Mouse (Mus musculus): ENCODE data around the gene Bricd5.
"Not testable (repeated sequence)": the region's sequence is repeated elsewhere in the genome, so short reads cannot be mapped to it uniquely, and the experiment has no call there.

Gene Bricd5

DNA sequence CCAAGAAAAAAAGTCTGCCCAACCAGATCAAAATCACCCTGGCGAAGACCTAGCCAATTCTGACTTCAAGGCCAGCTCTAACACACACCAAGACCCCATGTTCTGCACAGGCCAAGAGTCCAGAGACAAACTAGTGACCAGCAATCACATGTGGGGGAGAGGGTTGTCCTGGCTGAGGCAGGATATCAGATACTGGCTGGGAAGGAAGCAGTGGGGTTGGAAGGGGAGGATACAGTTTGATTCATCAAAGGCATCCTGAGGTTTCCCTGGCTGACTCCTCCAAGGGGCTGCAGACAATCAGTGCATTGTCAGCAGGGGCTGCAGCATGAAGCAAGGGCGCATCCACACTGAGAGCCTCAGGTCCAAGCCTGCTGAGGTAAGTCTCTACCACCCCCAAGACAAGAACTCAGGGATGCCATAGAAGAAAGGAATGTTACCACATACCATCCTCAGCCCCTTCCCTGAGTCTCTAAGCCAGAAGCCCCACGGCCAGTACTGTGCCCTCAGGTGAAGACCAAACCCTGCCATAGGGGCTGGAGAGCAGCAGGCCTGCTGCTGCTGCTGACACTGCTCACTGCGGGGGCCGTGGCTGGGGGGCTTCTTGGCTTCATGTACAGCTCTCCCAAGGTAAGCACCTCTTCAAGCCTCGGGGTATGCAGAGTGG lies at the start of gene Bricd5:
Bricd5 (plus strand) TSS at position 273 of the 664 bp plus-strand sequence.
- DNase-seq (ENCODE audit: low spot score in 2 of 2): no peak

DNA sequence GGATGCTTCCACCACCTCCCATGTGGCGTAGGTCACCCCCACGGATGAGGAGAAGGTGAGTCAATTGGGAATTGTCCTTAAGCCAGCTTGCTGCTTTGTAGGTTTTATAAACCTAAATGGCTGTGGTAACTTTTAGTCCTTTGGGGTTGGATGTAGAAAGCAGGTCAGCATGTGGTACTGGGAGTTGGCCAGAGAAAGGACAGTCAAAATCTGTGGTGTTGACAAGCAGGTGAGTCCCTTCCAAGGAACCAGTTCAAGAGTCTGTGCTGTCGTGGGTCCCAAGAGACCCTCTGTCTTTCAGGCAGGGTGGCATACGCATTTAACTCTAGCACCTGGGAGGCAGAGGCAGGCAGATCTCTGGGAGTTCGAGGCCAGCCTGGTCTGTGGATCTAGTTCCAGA lies 49.2 kb upstream of the Bricd5 start:
- DNase-seq (ENCODE audit: low spot score in 2 of 2): no peak

DNA sequence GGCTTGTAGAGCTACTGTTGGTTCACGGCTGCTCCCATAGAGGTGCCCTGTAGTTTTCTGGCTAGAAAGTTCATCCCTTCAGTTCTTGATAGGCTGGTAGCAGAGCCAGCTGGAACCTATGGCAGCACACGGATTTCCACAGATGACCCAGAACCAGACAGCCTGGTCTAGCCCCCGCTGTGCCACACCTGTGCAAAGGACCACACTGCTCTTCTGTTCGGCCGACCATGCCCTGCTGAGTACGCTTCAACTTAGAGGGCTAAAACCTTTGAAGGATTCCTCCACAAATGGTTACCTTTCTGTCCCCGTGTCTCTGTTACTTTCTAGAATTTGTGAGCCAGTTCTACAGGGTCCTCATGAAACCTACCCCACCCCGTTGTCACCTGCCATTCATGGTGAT lies 48.4 kb upstream of the Bricd5 start:
- not testable (repeated sequence) for DNase-seq (ENCODE audit: low spot score in 2 of 2)

DNA sequence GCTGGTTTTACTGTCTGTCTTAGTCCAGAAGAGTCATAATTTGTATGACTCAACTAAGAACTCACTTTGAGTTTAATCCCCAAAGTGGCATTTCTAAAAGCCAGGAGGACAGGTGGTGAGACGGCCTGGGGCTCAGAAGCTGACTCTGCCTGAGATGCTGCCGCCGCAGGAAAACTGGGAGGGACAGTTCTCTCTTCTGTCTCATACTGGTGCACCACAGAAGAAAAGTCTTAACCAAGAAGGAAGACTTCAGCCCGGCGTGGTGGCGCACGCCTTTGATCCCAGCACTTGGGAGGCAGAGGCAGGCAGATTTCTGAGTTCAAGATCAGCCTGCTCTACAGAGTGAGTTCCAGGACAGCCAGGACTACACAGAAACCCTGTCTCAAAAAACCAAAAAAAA lies 47.8 kb upstream of the Bricd5 start:
- no peak for DNase-seq (ENCODE audit: low spot score in 2 of 2)

DNA sequence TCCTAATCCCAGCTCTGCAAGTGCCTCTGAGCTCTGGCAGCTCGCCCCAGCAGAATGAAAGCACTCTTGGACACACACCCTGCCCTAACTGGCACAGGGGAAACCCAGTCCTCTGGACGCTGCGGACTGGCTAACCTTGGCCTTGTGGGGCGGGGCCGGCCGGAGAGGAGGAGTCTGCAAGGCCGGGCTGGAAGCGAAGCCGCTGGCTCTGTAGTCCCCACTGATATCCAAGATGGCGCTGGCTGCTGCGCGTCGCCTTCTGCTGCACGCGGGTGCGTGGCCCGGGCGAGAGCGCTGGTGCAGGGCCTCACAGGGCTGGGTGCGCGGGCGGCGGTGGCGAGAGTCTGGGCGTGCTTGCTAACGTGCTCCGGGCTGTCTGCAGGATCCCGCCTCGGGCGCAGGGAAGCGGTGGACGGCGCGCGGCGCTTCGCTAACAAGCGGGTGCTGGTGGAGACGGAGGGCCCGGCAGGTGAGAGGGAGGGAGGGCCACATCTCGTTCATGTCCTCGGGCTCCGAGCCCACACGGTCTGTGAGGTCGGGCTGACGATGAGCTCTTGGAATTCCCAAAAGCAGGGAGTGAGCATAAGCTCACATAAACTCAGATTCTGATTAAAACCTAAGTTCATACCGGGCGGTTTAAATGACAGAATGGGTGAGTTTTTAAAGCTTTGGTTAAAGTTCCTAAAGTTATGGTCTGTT lies 47.1 kb upstream of the Bricd5 start, which contains the start of gene Eci1:
Eci1 (plus strand) TSS at position 171 of the 699 bp plus-strand sequence.
- DNase-seq (ENCODE audit: low spot score in 2 of 2): peak; percentile 38 to 46

DNA sequence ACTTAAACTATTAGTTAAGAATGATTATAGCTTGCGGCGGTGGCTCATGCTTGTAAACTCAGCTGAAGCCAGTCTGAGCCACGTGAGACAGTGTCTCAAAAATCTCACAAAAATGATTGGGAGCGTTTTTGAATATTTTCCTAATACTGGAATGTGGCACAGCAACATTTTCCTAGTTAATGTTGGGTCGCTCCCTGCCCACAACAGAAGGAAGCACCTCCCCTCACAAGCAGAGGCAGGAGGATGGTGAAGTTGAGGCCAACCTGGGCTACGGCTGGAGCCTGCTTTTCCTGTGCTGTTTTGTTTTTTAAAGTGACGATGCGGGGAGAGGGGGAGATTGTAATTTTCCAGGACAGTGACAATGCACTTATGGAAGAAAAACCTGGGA lies 46.5 kb upstream of the Bricd5 start:
- no peak for DNase-seq (ENCODE audit: low spot score in 2 of 2)

DNA sequence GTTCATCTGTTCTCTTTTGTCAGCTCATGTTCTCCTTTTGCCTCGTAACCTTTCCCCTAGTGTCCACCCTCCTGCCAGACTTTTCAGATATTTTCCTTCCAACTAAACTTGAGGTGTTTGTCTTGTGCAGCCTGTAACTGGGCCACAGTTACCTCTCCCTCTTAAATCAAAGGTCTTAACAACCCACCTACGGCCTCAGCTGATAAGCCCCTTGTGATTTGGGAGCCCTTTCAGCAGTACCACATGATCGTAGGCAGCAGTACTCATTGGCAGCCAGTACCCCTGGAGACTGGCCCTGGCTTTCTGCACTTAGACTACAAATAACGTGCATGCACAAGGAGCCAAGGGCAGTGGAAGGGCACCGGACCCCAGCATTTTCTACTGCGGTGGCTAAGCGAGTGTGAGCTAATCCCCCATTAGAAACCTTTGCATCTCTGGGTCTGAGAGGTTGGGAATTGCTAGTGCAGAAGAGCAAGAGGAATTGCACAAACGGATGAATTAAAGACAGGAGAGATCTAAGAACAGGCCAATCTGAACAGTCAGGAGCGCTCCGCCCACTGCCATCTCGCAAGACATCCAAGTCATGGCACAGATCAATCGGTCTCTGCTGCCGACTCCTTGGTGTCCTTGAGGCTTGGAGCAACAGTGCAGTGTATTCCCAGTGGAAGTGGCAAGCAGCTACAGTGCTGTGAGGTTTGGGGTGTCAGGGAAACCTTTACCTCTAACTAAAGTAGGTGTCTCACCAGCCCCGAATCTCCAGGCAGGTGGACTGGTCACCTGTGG lies 44.3 kb upstream of the Bricd5 start:
- DNase-seq (ENCODE audit: low spot score in 2 of 2): no peak

DNA sequence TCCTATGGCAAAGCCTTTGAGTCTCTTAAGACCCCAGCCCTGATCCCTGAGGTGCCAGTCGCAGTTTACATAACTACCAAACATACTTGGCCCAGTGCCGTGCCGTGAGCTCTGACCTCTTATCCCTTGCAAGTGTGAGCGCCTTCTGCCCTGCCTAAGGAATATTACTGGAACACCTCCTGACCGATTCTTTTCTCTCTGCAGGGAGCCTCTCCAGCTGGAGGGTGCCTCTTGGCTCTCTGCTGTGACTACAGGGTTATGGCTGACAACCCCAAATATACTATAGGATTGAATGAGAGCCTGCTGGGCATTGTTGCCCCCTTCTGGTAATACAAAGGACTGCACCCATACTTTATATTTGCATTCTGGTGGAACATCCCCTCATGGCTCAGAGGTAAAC lies 36.7 kb upstream of the Bricd5 start:
- DNase-seq (ENCODE audit: low spot score in 2 of 2): peak in 1 of 2 experiments; percentile 48

DNA sequence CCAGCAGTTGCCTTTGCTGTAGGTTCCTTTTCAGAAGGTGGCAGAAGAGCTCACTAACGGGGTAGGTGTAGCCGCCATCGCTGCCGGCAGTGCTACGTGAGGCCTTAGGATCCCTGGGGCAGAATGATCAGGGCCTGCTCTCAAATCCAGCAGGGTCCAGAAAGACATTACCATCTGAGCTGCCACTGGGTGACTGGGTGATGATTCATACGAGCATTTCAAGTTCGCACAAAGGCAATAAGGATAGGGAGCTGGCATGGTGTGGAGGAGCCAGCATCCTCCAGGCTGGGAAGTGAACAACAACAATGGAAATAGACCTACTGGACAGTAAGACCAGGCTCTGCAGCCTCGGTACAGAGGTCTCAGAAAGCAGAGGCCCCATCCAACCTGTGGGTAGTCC lies 33.3 kb upstream of the Bricd5 start:
- no peak for DNase-seq (ENCODE audit: low spot score in 2 of 2)

DNA sequence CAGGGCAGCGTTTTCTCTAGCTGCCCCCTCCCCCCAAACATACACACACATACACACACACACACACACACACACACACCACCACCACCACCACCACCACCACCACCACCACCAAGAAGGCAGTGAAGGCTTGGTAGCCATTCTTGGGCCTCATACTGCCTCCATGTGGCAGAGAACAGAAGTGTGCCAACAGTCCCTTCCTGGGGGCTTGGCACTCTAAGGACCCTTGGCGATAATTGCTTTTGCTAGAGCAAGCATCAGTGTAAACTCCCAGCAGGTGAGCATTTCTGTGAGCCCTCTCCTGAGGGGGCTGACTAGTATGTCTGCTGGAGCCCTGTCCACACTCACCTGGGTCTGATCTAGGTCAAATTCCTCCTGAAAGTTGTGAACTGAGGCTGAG lies 32.5 kb upstream of the Bricd5 start:
- no peak for DNase-seq (ENCODE audit: low spot score in 2 of 2)

DNA sequence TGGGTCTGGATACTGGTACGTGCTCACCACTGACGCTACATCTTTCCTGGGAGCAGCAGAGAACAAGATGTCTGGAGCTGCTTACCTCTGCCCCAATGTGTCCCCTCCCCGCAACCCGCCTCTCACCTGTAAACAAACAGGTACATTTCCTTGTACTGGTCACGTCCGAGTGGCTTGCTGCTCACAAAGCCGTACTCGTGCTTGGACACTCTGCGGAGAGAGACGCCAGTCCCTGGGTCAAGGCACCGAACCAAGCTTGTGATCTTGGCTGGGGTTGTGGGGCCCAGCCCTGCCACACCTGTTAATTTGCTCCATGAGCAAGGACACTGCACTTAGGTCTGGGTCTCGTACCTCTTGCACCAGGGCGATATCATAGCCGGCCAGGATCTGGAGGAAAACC lies 31.6 kb upstream of the Bricd5 start:
- DNase-seq (ENCODE audit: low spot score in 2 of 2): no peak

DNA sequence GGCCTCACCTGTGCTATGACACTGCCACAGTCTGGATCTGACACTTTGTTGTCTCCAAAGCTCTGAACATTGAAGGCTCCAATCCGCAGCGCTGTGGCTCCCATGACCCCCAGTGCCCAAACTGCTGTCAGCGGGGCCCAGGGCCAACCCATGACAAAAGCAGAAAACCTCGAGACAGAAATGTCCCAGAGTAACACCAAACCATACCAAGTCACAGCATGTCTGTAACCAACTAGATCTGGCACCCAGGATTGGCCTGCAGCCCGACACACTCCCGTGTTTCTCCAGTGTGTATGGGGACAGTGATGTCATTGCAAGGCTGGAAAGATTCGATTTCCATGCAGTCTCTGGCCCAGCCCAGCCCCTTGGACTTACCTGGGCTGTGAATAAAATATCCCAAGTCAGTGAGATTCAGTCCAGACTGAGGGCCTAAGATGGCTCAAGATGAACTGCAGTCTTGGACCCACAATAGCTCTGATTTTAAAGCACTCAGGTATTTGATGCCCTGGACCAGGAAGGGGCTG lies 31.0 kb upstream of the Bricd5 start, which contains the start of gene Dnase1l2:
Dnase1l2 (minus strand) TSS at position 474 of the 524 bp plus-strand sequence.
- DNase-seq (ENCODE audit: low spot score in 2 of 2): no peak

DNA sequence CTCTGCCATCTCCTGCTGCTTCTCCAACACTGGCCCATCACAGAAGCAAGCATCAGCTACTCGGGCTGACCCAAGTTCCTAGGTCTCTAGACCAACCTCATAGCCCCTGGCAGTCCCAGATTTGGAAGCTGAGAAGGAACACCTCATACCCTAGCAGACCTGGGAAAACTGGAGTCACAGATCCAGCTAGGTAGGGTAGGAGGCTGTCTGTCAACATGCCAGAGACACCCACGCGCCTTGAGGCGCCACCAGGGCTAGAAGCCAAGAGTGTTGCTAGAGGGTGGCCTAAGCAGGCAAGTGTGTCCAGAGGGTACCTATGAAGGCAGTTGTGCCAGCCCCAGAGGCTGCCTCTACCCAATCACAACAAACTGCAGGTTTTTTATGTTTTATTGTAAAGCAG lies 30.3 kb upstream of the Bricd5 start:
- DNase-seq (ENCODE audit: low spot score in 2 of 2): no peak

DNA sequence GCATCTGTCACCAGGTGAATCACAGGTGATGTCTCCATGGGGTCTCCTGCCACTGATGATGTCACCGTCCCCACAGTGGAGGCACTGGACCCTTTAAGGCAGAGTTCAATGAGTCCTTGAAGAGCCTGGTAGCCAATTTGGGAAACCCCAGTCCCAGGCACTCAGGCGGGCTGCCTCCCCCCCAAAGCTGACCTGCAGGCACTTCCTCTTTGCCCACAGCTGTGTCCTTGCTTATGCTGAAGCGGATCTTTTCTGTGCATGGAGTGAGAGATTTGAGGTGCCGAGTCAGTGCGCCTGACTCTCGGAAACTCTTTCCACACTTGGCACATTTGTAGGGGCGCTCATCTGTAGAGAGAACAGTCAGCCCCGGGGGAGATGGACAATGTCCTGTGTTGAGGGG lies 27.1 kb upstream of the Bricd5 start:
- DNase-seq (ENCODE audit: low spot score in 2 of 2): no peak

DNA sequence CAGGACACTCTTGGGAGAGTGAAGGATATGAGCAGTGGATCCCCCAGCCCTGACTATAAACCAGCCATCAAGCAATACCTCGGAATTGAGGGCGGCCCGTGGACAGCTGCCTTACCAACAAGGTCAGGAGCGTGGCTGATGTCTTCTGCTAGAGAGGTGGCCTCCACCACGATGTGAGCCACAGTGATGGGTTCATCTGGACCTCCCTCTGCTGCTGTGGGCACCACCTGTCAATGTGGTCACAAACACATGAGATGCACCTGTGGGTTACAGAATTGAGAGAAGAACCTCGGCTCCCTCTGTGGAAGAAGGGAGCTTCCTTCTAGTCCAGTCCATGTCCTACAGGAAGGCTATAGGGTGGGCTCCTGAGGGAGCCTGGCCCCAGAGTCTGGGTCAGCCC lies 24.2 kb upstream of the Bricd5 start:
- no peak for DNase-seq (ENCODE audit: low spot score in 2 of 2)

DNA sequence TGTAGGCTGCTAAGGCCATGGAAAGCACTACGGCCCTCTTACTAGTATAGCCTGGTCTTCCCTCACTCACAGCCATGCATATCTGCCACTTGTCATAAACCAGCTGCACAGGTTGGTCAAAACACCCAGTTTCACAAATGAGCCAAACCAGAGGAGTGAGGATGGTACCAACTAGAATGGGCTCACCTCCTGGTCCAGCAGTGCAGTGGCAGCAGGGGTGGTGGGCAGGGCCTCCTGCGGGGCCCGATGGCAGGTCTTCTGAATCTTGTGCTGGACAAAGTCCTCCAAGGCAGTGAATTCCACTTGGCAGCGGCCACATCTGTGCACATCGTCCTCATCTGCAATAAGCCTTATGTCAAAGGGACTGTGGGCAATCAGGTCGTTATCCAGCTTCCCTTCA lies 22.5 kb upstream of the Bricd5 start:
- no peak for DNase-seq (ENCODE audit: low spot score in 2 of 2)

DNA sequence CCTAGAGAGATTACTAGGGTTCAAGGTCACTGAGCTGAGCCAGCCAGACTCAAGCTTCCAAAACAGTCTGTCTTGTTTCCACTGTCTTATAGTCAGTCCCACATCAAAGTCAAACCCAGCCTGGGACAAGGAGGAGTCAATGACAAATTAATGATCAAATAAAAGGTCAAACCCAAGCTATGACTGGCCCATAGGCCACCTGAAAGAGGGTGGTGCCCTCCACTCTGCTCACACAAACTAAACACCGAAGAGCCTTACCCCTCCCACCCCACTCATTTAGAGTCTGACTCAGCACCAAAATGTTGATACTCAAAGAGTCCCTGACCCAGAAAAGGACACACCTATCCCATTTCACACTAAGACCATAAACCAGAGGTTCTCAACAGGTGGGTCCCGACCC lies 20.3 kb upstream of the Bricd5 start:
- DNase-seq (ENCODE audit: low spot score in 2 of 2): no peak

DNA sequence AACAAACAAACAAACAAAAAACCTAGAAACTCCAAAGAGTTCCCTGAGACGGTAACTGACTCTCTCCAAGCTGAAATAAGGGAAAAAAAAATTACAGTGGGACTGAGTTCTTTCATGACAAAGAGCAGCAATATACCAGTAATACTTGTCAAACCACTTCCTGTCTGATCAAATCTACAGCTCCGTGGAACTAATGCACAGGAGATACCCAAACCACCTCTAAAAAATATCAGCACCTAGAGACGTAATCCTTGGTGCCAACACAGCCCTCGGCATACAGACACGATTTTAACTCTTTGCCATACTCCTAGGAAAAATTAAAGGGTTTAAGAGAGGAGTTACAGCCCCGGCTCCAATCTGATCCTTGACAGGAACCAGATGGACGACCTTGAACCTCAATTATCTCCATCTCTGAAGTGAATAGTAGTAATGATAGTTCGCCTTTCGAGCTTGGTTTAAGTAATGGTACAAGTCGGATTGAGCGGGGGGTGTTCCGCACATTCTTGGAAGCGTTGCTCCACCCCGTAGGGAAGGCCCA lies 19.4 kb upstream of the Bricd5 start:
- no peak for DNase-seq (ENCODE audit: low spot score in 2 of 2)

DNA sequence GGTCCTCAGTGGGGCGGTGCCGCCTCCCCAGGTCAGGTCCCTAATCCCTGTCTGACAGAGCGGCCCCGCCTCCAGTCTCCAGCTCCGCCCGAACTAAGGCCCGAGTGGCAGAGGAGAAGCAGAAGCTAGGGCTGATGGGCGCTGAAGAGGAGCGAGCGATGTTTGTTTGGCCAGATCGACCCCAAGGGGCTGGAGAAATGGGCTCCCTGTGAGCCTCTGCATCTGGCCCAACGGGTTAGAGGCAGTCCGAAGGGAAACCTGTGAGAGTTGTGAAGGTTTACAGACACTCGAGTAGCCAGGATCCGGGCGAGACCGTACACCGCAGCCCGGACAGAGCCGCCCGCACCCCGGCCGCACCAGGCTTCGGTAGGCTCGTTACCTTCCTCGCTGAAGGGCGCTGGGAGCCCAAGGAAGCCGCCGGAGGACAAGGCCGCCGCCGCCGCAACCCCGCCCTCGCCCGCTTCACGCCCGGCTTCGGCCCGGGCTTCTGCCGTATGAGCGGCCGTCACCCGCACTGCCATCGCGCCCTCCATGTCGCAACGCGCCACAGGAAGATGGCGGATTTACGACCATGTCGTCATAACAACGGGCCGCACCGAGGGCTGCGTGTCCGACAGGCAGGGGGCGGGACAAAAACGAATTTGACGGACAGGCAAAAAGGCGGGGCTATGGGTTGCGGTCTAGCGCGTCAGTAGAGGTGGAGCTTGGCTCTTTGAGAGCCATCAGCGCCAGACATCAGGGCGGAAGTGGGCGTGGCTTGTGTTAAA lies 18.7 kb upstream of the Bricd5 start:
- DNase-seq (ENCODE audit: low spot score in 2 of 2): peak; percentile 99

DNA sequence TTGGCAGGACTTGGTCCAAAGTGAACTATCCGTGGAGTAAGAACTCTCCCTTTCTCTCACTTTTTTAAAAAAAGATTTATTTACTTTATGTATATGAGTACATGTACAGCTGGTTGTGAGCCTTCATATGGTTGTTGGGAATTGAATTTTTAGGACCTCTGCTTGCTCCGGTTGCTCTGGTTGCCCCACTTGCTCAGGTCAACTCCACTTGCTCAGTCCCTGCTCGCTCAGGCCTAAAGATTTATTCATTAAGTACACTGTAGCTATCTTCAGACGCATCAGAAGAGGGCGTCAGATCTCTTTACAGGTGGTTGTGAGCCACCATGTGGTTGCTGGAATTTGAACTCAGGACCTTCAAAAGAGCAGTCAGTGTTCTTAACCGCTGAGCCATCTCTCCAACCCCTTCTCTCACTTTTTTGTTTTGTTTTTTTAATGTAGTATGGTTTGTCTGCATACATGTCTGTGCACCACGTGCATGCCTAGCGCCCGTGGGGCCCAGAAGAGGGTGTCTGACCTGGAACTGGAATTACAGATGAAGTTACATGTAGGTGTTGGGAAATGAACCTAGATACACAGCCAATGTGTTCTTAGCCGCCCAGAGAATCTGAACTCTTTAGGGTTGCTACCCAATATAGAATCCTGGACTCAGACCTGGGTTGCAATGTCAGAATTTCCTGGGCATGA lies 18.0 kb upstream of the Bricd5 start:
- not testable (repeated sequence) for DNase-seq (ENCODE audit: low spot score in 2 of 2)

DNA sequence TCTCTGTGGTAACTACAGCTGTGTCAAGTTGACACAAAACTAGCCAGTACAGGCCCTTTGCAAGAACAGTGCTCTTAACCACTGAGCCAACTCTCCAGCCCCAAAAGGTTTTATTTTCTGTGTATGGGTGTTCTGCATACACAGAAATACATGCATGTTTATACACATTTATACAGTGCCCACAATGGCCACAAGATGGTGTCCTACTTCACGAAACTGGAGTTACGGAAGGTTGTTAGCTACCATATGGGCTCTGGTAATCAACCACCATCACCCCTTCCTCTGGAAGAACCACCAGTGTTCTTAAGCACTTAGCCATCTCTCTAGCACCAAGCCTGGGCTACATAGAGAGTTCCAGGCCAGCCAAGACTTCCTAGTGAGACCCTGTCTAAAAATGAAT lies 12.1 kb upstream of the Bricd5 start:
- no peak for DNase-seq (ENCODE audit: low spot score in 2 of 2)

Data from thymus, postnatal 10 days (tissue).